Mouse (Mus musculus): Measurements from ENCODE around the gene Rho. TPM values are rescaled to one million over a fixed set of nuclear protein-coding genes. Genes with fewer than 3 reads are reported as not detected.

Rho gene
- polyA plus RNA-seq, 1 experiment from 2014 or later: 0.08 TPM

DNA sequence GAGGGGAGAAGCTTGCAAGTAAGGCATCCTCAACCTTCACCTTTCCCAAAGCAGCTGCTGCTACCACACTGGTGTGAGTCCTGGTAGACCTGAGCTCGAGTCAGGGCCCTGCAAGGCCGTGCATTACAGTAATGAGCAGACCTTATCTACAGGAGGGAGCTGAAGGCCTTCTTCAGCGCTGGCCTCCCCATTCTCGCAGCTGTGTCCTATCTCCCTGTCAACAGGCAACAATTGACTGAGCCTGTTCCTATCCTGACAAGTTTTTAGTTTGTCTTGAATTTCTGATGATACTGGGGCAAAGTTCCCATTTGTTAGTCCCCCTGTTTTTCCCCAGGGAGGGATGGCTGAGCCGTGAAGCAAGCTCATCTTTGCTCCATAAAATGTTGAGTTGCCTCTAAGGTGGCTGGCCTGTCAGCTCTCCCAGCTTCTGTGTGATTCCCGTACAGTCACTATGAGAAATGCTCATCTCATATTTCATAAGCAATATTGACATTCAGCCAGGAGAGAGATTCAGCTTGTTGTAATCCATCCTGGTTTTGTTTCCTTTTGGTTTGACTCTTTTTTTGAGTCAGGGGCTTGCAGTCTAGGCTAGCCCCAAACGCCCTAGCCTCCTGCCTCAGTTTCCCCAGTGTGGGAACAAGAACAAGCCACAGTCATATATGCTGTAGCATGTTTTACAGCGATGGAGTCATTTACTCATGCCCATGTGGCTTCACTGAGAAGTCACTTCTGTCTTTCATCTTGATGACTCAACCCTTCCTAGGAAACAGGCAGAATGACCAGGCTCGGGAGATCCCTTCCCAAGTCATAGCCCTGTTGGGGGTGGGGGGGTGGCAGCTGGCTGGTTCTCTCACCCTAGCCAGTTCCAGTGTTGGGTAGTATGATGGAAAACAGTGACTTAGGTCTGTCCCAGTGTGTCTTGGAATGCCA lies 12.2 kb downstream of the Rho start:
- no peaks in the 10 kb centered on the region for H3K27me3 ChIP-seq (ENCODE audit: control insufficient read depth, insufficient read depth, low read length)
- no peak overlapping the region for H3K4me3 ChIP-seq (replicated peaks; ENCODE audit: low read length)
- H3K27ac ChIP-seq: no peak overlapping the region
- 82% methylated on average over 9 of the region's 9 CpGs for WGBS
- H3K9me3 ChIP-seq (ENCODE audit: control insufficient read depth, low read length): no peaks in the 10 kb centered on the region
- ATAC-seq (ENCODE audit: low FRiP score) (no peak), DNase-seq (ENCODE audit: low spot score) (no peak)
- H3K36me3 ChIP-seq (replicated peaks; ENCODE audit: control insufficient read depth, insufficient read depth): no peaks in the 10 kb centered on the region
- no peak overlapping the region for H3K4me2 ChIP-seq (replicated peaks)
- H3K9ac ChIP-seq: no peak overlapping the region
- H3K4me1 ChIP-seq (replicated peaks; ENCODE audit: control insufficient read depth, insufficient read depth, low read length): no peaks in the 10 kb centered on the region

DNA sequence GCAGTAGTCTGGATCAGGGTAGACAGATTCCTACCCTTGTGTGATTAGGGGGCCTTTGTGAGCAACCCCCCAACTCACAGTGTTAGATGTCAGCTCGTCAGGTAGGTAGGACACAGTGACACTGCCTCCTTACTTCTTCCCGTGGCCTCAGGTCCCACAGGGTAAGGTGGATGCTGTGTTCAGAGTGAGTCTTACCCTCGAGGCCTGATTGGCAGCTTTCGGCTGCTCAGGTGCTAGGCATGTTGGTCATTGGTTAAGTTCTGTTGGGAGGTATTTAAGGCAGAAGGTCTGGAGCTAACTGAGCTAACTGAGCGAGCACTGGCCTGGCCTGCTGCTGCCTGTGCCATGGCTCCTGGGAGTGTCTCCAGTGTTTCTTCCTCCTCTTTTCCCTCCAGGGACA lies 13.1 kb downstream of the Rho start, which contains the start of gene H1foo:
H1foo (plus strand) TSS at position 301 of the 400 bp plus-strand sequence.
- no peak within 1 kb of the TSS for H3K27ac ChIP-seq
- H3K4me1 ChIP-seq (replicated peaks; ENCODE audit: control insufficient read depth, insufficient read depth, low read length): no peaks in the 10 kb centered on the region
- no peak within 1 kb of the TSS for H3K4me3 ChIP-seq (replicated peaks; ENCODE audit: low read length)
- H3K27me3 ChIP-seq (ENCODE audit: control insufficient read depth, insufficient read depth, low read length): no peaks in the 10 kb centered on the region
- DNase-seq (ENCODE audit: low spot score): no peak
- no peaks in the 10 kb centered on the region for H3K9me3 ChIP-seq (ENCODE audit: control insufficient read depth, low read length)
- 83% methylated on average over 5 of the region's 5 CpGs for WGBS
- H3K9ac ChIP-seq: no peak within 1 kb of the TSS
- H3K36me3 ChIP-seq (replicated peaks; ENCODE audit: control insufficient read depth, insufficient read depth): no peaks in the 10 kb centered on the region
- H3K4me2 ChIP-seq (replicated peaks): no peak within 1 kb of the TSS
- ATAC-seq (ENCODE audit: low FRiP score): no peak

DNA sequence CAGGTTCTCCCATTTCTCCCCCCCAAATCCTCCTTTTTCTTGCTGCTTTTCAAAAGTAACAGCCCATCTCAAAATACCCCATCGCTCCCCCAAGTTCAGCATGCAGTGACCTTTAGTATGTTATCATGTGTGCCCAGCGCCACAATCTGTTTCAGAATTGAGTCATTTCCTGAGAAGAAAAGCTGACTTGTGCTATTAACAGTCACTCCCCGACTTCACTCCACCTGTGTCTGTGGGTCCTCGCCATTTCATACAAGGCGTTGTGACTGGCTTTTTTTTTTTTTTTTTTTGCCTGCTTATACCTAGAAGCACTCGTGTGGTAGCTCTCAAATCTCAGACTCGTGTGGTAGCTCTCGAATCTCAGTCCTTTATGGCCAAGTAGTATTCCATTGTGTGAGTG lies 14.1 kb downstream of the Rho start:
- no peaks in the 10 kb centered on the region for H3K9me3 ChIP-seq (ENCODE audit: control insufficient read depth, low read length)
- no peak overlapping the region for H3K4me2 ChIP-seq (replicated peaks)
- ATAC-seq (ENCODE audit: low FRiP score) (no peak), DNase-seq (ENCODE audit: low spot score) (no peak)
- WGBS: 85% methylated on average over 8 of the region's 8 CpGs
- H3K27ac ChIP-seq: no peak overlapping the region
- H3K9ac ChIP-seq: no peak overlapping the region
- H3K36me3 ChIP-seq (replicated peaks; ENCODE audit: control insufficient read depth, insufficient read depth): no peaks in the 10 kb centered on the region
- no peaks in the 10 kb centered on the region for H3K4me1 ChIP-seq (replicated peaks; ENCODE audit: control insufficient read depth, insufficient read depth, low read length)
- no peak overlapping the region for H3K4me3 ChIP-seq (replicated peaks; ENCODE audit: low read length)
- H3K27me3 ChIP-seq (ENCODE audit: control insufficient read depth, insufficient read depth, low read length): no peaks in the 10 kb centered on the region

DNA sequence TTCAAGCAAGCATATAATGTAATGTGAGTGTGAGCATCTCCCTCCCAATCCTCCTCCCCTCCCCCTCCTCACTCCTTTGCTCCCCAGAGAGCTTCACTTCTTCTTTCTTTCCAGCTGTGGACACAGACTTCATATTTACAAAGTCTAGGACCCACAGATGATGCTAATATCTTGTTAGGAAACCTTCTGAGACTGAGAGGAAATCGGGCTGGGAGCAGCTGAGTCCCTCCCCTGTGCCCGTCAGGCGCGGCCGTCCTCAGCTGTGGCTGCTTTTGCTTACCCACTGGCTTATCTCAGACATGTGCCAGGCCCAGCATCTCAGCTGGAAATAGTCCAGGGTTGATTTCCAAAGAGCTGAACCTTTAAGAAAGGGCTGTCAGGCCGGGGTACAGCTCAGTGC lies 14.8 kb downstream of the Rho start:
- Histone ChIP-seq H3K9ac (no peak overlapping the region), H3K27me3 (ENCODE audit: control insufficient read depth, insufficient read depth, low read length) (no peaks in the 10 kb centered on the region), H3K27ac (no peak overlapping the region), H3K4me1 (replicated peaks; ENCODE audit: control insufficient read depth, insufficient read depth, low read length) (no peaks in the 10 kb centered on the region), H3K9me3 (ENCODE audit: control insufficient read depth, low read length) (no peaks in the 10 kb centered on the region), H3K4me2 (replicated peaks) (no peak overlapping the region), H3K4me3 (replicated peaks; ENCODE audit: low read length) (no peak overlapping the region), H3K36me3 (replicated peaks; ENCODE audit: control insufficient read depth, insufficient read depth) (no peaks in the 10 kb centered on the region)
- ATAC-seq (ENCODE audit: low FRiP score) (no peak), DNase-seq (ENCODE audit: low spot score) (no peak)
- 37% methylated on average over 6 of the region's 6 CpGs for WGBS

DNA sequence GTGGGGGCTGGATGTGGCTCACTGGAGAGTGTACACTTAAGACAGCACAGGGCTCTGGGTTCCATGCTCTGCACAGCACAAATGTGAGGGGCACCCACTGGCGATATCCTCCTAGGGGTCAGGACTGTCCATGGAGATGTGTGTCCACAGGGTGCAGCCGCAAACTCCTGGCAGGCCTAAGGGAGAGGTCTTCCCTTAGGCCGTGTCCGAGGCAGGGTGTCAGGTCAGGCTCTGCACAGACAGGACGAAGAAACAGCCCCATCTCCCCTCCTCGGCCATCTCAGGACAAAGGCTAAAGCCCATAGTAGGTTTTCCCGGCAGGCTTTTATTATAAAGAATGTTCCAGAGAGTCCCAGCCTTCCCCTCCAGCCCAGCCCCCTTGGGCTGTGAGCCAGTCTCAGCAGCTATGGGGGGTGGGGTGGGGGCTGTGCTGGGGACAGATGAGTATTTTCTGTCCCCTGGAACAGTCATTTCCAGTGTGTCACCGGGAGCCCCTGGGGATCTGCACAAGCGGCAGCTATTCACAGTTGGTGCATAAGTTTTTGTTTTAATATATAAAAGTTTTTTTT lies 23.0 kb downstream of the Rho start:
- DNase-seq (ENCODE audit: low spot score) (no peak), ATAC-seq (ENCODE audit: low FRiP score) (no peak)
- H3K4me3 ChIP-seq (replicated peaks; ENCODE audit: low read length): no peak overlapping the region
- H3K36me3 ChIP-seq (replicated peaks; ENCODE audit: control insufficient read depth, insufficient read depth): no peaks in the 10 kb centered on the region
- 72% methylated on average over 9 of the region's 9 CpGs for WGBS
- H3K4me1 ChIP-seq (replicated peaks; ENCODE audit: control insufficient read depth, insufficient read depth, low read length): peaks cover 13% of the 10 kb centered on the region; the same call in 1 of the 2 replicates
- no peak overlapping the region for H3K4me2 ChIP-seq (replicated peaks)
- no peak overlapping the region for H3K9ac ChIP-seq
- H3K27me3 ChIP-seq (ENCODE audit: control insufficient read depth, insufficient read depth, low read length): no peaks in the 10 kb centered on the region
- no peaks in the 10 kb centered on the region for H3K9me3 ChIP-seq (ENCODE audit: control insufficient read depth, low read length)
- no peak overlapping the region for H3K27ac ChIP-seq

DNA sequence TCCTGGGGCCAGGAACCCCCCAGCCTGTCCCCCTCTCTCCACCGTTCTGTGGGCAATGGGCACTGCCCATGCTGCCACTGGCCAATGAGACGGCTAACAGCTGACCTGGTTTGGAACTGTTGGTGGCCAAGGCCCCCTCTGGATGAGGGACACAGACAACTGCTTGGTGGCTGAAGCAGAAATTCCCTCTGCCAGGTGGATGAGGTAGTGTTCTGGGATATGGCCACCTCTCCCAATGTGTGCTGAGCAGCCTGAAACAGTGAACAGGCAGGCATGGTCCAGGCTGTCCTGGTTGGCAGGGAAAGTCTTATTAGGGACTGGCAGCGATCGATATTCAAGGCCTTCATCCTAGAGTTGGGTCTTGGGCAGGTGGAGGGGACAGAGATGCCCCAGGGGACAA lies 23.6 kb downstream of the Rho start:
- no peak overlapping the region for H3K9ac ChIP-seq
- no peaks in the 10 kb centered on the region for H3K36me3 ChIP-seq (replicated peaks; ENCODE audit: control insufficient read depth, insufficient read depth)
- 84% methylated on average over 4 of the region's 4 CpGs for WGBS
- no peak overlapping the region for H3K27ac ChIP-seq
- no peak overlapping the region for H3K4me2 ChIP-seq (replicated peaks)
- no peak for ATAC-seq (ENCODE audit: low FRiP score)
- H3K27me3 ChIP-seq (ENCODE audit: control insufficient read depth, insufficient read depth, low read length): no peaks in the 10 kb centered on the region
- H3K4me3 ChIP-seq (replicated peaks; ENCODE audit: low read length): no peak overlapping the region
- H3K4me1 ChIP-seq (replicated peaks; ENCODE audit: control insufficient read depth, insufficient read depth, low read length): peaks cover 13% of the 10 kb centered on the region; the same call in 1 of the 2 replicates
- no peak for DNase-seq (ENCODE audit: low spot score)
- no peaks in the 10 kb centered on the region for H3K9me3 ChIP-seq (ENCODE audit: control insufficient read depth, low read length)

DNA sequence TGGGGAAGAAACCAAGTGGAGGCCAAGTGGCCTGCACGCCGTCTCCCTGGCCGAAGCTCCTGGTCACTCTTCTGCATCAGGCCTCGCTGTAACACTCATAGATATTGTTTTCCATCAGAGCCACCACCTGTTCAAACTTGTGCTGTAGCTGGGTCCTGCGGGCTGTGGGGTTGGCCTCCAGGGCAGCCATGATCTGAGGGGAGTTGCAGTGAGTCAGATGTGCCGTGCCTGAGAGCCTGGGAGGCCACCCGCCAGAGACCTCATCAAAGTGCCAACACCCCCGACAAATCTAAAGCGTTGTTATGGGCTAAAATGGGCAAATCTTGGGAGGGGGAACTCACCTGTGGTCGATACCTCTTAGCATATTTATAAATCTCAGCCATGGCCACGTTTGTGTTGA lies 24.1 kb downstream of the Rho start:
- WGBS: 86% methylated on average over 11 of the region's 11 CpGs
- DNase-seq (ENCODE audit: low spot score) (no peak), ATAC-seq (ENCODE audit: low FRiP score) (no peak)
- no peak overlapping the region for H3K27ac ChIP-seq
- no peak overlapping the region for H3K9ac ChIP-seq
- no peaks in the 10 kb centered on the region for H3K36me3 ChIP-seq (replicated peaks; ENCODE audit: control insufficient read depth, insufficient read depth)
- H3K4me1 ChIP-seq (replicated peaks; ENCODE audit: control insufficient read depth, insufficient read depth, low read length): peaks cover 13% of the 10 kb centered on the region; the same call in 1 of the 2 replicates
- no peaks in the 10 kb centered on the region for H3K27me3 ChIP-seq (ENCODE audit: control insufficient read depth, insufficient read depth, low read length)
- H3K4me3 ChIP-seq (replicated peaks; ENCODE audit: low read length): no peak overlapping the region
- no peak overlapping the region for H3K4me2 ChIP-seq (replicated peaks)
- H3K9me3 ChIP-seq (ENCODE audit: control insufficient read depth, low read length): no peaks in the 10 kb centered on the region

DNA sequence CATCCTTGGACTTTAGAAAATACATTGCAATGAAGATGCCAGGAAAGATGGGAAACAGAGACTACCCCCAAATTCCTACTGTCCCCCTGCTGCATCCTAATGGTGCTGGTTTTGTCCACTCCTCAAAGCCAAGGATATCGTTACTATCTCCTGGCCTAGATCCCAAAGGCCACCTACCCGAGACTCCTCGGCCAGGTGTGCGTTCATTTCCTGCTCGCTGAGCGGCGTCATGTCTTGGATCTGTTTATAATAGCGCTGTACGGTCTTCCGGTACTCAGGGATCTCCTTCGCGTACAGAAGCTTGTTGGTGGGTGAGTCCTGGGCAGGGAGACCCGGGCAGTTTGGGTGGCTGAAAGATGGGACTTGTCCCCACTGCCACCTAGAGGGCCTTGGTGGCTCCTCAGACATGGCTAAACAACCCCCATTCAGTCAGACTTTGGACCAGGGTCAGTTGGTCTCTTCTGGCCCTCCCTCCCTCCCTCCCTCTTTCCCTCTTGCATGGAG lies 24.9 kb downstream of the Rho start:
- H3K27me3 ChIP-seq (ENCODE audit: control insufficient read depth, insufficient read depth, low read length): no peaks in the 10 kb centered on the region

DNA sequence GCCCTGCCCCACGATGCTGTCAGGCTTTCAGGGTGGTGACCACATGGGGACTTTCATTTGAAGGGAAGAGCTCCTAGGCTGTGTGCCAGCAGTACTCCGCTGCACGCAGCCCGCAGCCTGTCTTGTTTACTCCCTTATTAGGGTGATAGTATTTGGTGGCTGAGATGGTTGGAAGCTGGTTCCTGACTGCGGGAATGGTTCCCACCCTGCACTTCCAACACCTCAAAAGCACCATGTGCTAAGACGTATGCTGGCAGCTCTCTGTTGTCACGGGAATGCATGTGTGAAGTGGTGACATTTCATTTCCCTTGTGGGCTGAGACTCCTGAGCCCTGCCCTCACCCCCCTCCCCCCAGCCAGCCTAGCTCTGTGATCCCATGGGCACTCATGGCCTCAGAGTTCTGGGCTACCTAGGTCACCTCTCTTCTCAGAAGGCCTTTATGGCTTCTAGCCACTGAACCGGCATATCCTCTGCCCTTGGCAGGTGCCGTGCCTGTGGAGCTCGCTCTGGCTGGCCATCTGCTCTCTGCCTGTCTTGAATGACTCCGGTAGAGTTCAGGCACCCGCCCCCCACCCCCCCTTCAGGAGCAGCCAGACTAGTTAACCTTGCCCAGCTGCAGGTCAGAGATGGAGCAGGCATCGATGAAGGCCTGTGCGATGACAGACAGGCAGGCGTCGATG lies 25.5 kb downstream of the Rho start:
- DNase-seq (ENCODE audit: low spot score): no peak
- Histone ChIP-seq H3K27me3 (ENCODE audit: control insufficient read depth, insufficient read depth, low read length) (no peaks in the 10 kb centered on the region), H3K4me1 (replicated peaks; ENCODE audit: control insufficient read depth, insufficient read depth, low read length) (peaks cover 13% of the 10 kb centered on the region; the same call in 1 of the 2 replicates), H3K36me3 (replicated peaks; ENCODE audit: control insufficient read depth, insufficient read depth) (no peaks in the 10 kb centered on the region), H3K27ac (no peak overlapping the region), H3K9ac (no peak overlapping the region), H3K4me3 (replicated peaks; ENCODE audit: low read length) (no peak overlapping the region), H3K4me2 (replicated peaks) (no peak overlapping the region), H3K9me3 (ENCODE audit: control insufficient read depth, low read length) (no peaks in the 10 kb centered on the region)
- WGBS: 29% methylated on average over 16 of the region's 16 CpGs
- no peak for ATAC-seq (ENCODE audit: low FRiP score)

More for the DNA sequence above, 24.9 kb downstream of the Rho start:
- H3K27ac ChIP-seq: no peak overlapping the region
- H3K4me1 ChIP-seq (replicated peaks; ENCODE audit: control insufficient read depth, insufficient read depth, low read length): peaks cover 13% of the 10 kb centered on the region; the same call in 1 of the 2 replicates
- ATAC-seq (ENCODE audit: low FRiP score) (no peak), DNase-seq (ENCODE audit: low spot score) (no peak)
- no peaks in the 10 kb centered on the region for H3K9me3 ChIP-seq (ENCODE audit: control insufficient read depth, low read length)
- WGBS: 89% methylated on average over 13 of the region's 13 CpGs
- H3K4me3 ChIP-seq (replicated peaks; ENCODE audit: low read length): no peak overlapping the region
- H3K9ac ChIP-seq: no peak overlapping the region
- no peaks in the 10 kb centered on the region for H3K36me3 ChIP-seq (replicated peaks; ENCODE audit: control insufficient read depth, insufficient read depth)
- no peak overlapping the region for H3K4me2 ChIP-seq (replicated peaks)
